Mouse (Mus musculus): ENCODE data around the gene Cma1.

- TF ChIP-seq POLR2A (IDR thresholded peaks at IDR 0.05; ENCODE audit: low read depth, low read length) = no peak
- no peak for TF ChIP-seq CTCF (IDR thresholded peaks at IDR 0.05; ENCODE audit: extremely low read depth, insufficient read depth, insufficient read length, insufficient replicate concordance)
Observed at GRCm38 (mm10) chr14:55940070-55940800, 4.2 kb downstream of the Cma1 start.

Measured in spleen, adult 2 months (tissue).